Mouse (Mus musculus): ENCODE measurements around the gene Fgfr2. TPM values are rescaled to one million over a fixed set of nuclear protein-coding genes. Genes with fewer than 3 reads are reported as not detected.

Gene Fgfr2
- polyA plus RNA-seq, 1 experiment from 2014 or later: 123 TPM

DNA sequence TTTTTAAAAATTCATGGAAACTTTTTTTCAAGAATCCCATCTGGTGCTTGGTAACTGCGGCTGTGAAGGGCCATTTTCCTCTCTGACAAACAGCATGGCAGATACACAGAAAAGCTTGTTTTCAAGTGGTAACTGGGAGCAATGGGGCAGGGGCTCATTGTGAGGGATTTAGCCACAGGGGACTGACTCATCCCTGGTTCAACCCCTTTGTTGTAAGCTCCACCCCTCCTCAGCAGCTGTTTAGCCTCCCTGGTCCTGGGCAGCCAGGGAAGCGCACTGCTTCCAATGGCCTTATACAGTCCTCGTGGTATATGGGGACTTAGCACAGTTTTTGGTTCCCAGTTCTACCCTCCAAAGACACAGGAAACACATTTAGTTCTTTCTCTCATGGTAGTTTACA lies 1426.3 kb downstream of the Fgfr2 start:
- Histone ChIP-seq H3K27ac (no peak overlapping the region), H3K4me1 (no peaks in the 10 kb centered on the region), H3K36me3 (no peaks in the 10 kb centered on the region), H3K4me3 (no peak overlapping the region), H3K27me3 (no peaks in the 10 kb centered on the region), H3K4me2 (replicated peaks) (no peak overlapping the region), H3K9me3 (no peaks in the 10 kb centered on the region), H3K9ac (no peak overlapping the region)
- WGBS: 27% methylated on average over 3 of the region's 3 CpGs
- ATAC-seq (ENCODE audit: low FRiP score, low read depth): no peak

DNA sequence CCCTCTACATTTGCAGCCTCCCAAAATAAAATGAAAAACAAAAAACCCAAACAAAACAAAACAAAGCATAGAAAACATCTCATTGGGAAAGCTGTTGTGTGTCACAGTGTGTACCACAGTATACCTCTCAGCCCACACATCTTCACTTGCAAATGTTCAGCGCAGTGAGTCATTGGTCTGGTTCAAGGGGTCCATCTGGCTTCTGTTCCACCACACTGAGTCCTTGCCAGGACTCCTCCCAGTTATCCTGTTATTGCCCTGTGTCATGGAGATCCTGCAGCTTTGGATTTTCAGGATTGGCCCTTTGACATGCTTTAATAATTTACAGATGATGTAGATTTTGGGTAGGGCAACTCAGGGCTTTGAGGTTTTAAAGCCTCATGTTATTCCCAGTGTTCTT lies 1435.8 kb downstream of the Fgfr2 start:
- no peak overlapping the region for H3K9ac ChIP-seq
- H3K27ac ChIP-seq: no peak overlapping the region
- no peaks in the 10 kb centered on the region for H3K4me1 ChIP-seq
- no peaks in the 10 kb centered on the region for H3K36me3 ChIP-seq
- H3K4me3 ChIP-seq: no peak overlapping the region
- H3K4me2 ChIP-seq (replicated peaks): no peak overlapping the region
- no peak for ATAC-seq (ENCODE audit: low FRiP score, low read depth)
- H3K27me3 ChIP-seq: 0 out of 2 replicates have a peak, but pooled peaks cover 2% of the 10 kb centered on the region
- H3K9me3 ChIP-seq: no peaks in the 10 kb centered on the region
- 87% methylated on average over 1 of the region's 1 CpGs for WGBS

DNA sequence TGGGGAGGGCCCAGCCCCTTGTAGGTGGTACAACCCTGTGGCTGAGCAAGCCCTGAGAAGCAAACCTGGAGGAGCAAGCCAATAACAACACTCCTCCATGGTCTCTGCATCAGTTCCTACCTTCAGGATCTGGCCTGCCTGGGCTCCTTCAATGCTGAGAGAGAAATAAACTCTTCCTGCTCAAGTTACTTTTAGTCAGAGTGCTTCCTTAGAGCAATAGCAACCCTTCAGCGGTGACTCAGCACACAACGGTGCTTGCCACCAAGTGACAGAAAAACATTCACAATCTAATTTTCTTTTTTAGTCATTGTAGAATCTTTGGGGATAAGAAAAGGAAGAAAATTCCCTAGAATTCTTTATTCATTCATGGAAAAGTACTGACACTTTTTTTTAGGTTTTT lies 1446.0 kb downstream of the Fgfr2 start:
- 94% methylated on average over 2 of the region's 2 CpGs for WGBS
- H3K36me3 ChIP-seq: no peaks in the 10 kb centered on the region
- peaks cover 27% of the 10 kb centered on the region for H3K27me3 ChIP-seq
- H3K4me2 ChIP-seq (replicated peaks): no peak overlapping the region
- no peaks in the 10 kb centered on the region for H3K9me3 ChIP-seq
- no peak overlapping the region for H3K9ac ChIP-seq
- H3K4me1 ChIP-seq: peaks cover 4% of the 10 kb centered on the region; the same call in 1 of the 2 replicates
- H3K27ac ChIP-seq: no peak overlapping the region
- ATAC-seq (ENCODE audit: low FRiP score, low read depth): no peak
- H3K4me3 ChIP-seq: no peak overlapping the region

DNA sequence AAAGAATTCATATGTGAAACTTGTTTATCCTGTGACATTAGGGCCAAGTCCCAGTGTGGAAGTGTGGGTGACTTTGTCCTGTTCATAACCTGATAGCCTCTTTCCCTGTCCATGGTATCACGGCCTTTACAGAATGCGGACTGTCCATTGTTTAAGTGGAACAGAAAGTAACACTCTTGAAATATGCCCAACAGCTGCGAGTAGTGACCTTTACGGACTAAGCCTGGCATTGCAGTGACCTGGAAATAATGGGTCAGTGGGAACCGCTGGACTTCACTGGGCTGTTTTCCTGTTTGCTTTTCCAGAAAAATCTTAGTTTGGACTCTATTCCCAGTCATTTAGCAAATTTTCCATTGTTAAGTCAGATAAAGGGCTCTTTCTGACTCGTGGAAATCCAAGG lies 1452.6 kb downstream of the Fgfr2 start:
- H3K4me2 ChIP-seq (replicated peaks): no peak overlapping the region
- peaks cover 15% of the 10 kb centered on the region for H3K27me3 ChIP-seq
- H3K9me3 ChIP-seq: no peaks in the 10 kb centered on the region
- H3K27ac ChIP-seq: no peak overlapping the region
- no peak for ATAC-seq (ENCODE audit: low FRiP score, low read depth)
- WGBS: 73% methylated on average over 6 of the region's 6 CpGs
- peaks cover 4% of the 10 kb centered on the region for H3K4me1 ChIP-seq
- no peaks in the 10 kb centered on the region for H3K36me3 ChIP-seq
- no peak overlapping the region for H3K9ac ChIP-seq
- no peak overlapping the region for H3K4me3 ChIP-seq

DNA sequence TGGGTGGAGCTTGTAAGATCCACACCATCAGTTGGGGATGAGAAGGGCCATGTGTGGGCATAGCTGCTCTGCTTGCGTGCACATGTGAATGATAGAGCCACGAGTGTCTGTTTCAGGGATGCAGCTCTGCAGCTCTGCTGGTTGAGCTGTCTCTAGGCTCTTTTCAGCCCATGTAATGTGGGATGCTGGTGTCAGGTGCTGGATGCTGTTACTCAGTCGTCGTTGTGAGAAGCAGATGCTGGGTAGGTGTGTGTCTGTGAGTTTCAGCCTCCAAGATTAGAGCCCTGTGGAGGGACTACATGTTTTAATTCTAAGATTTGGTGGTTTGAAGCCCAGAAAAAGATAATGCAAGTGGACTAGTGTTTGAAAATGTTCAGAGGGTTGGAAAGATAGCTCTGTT lies 1453.8 kb downstream of the Fgfr2 start:
- no peak overlapping the region for H3K4me2 ChIP-seq (replicated peaks)
- no peaks in the 10 kb centered on the region for H3K36me3 ChIP-seq
- 0 out of 2 replicates have a peak, but pooled peaks cover 5% of the 10 kb centered on the region for H3K27me3 ChIP-seq
- H3K4me1 ChIP-seq: peaks cover 10% of the 10 kb centered on the region
- H3K9ac ChIP-seq: no peak overlapping the region
- no peak overlapping the region for H3K4me3 ChIP-seq
- 76% methylated on average over 4 of the region's 4 CpGs for WGBS
- ATAC-seq (ENCODE audit: low FRiP score, low read depth): no peak
- no peaks in the 10 kb centered on the region for H3K9me3 ChIP-seq
- no peak overlapping the region for H3K27ac ChIP-seq

DNA sequence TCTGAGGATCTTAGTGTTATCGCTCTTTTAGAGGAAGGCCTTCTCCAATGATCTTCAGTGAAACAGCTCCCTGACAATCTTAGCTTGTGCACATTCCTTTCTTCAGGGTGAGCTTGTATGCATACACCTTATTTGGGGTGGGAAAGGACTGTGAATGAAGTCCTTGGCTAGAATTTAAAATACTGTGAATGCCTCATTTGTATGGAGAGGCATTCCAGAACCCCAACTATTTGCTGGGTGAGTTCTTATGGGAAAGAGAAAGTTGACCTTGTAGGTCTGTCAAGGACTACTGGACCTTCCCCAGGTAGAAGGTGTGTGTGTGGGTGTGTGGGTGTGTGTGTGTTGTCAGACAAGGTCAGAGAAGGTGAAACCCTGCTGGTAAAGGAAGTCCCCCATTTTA lies 1462.4 kb downstream of the Fgfr2 start:
- Histone ChIP-seq H3K9ac (no peak overlapping the region), H3K4me2 (replicated peaks) (no peak overlapping the region), H3K27me3 (no peaks in the 10 kb centered on the region), H3K36me3 (no peaks in the 10 kb centered on the region), H3K27ac (no peak overlapping the region), H3K9me3 (no peaks in the 10 kb centered on the region), H3K4me3 (no peak overlapping the region), H3K4me1 (peaks cover 7% of the 10 kb centered on the region; the same call in 1 of the 2 replicates)
- no peak for ATAC-seq (ENCODE audit: low FRiP score, low read depth)
- WGBS: 77% methylated on average over 1 of the region's 1 CpGs

DNA sequence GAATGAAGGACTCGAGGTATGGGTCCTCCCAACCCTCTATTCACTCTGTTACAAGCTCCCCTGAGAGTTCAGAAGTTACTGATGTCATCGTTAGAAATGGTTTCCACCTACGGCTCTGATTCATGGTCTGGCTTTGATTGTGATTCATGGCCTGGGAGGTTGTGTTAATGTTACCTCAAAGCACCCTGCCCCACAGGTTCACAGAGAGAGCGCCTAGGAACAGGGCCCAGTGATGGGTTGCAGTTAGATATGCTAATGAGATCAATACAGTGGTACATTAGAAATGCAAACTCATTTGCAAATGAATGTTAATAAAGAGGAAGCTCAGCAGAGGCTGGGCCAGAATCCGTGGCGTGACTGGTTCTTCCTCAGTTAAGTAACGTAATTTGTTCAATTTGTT lies 1467.1 kb downstream of the Fgfr2 start:
- H3K9ac ChIP-seq: no peak overlapping the region
- ATAC-seq (ENCODE audit: low FRiP score, low read depth): no peak
- H3K27ac ChIP-seq: no peak overlapping the region
- H3K4me1 ChIP-seq: 0 out of 2 replicates have a peak, but pooled peaks cover 10% of the 10 kb centered on the region
- WGBS: 40% methylated on average over 7 of the region's 7 CpGs
- no peaks in the 10 kb centered on the region for H3K9me3 ChIP-seq
- no peak overlapping the region for H3K4me2 ChIP-seq (replicated peaks)
- H3K27me3 ChIP-seq: peaks cover 9% of the 10 kb centered on the region
- H3K4me3 ChIP-seq: no peak overlapping the region
- H3K36me3 ChIP-seq: no peaks in the 10 kb centered on the region

DNA sequence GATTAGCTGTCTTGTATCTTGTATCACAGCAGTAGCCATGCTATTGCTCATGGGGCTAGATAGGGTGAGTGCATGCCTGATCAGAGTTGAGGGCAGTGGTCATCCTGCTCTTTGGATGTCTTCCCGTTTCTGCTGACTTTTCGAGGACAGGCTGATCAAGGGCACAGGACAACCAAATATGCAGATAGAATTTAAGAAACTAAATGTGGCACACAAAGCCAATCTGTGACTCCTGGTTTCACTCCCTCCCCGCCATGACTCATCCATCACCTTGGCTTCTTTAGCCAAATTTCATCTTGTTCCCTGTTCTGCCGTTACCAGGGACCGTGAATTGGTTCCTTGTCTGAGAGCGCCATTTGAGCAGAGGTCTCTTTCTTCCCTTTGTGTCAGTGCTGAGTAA lies 1469.7 kb downstream of the Fgfr2 start:
- peaks cover 22% of the 10 kb centered on the region for H3K27me3 ChIP-seq
- no peaks in the 10 kb centered on the region for H3K36me3 ChIP-seq
- no peak overlapping the region for H3K4me3 ChIP-seq
- H3K4me2 ChIP-seq (replicated peaks): no peak overlapping the region
- no peak overlapping the region for H3K9ac ChIP-seq
- H3K9me3 ChIP-seq: no peaks in the 10 kb centered on the region
- no peak overlapping the region for H3K27ac ChIP-seq
- WGBS: 79% methylated on average over 6 of the region's 6 CpGs
- no peak for ATAC-seq (ENCODE audit: low FRiP score, low read depth)
- peaks cover 17% of the 10 kb centered on the region; the same call in 1 of the 2 replicates for H3K4me1 ChIP-seq

DNA sequence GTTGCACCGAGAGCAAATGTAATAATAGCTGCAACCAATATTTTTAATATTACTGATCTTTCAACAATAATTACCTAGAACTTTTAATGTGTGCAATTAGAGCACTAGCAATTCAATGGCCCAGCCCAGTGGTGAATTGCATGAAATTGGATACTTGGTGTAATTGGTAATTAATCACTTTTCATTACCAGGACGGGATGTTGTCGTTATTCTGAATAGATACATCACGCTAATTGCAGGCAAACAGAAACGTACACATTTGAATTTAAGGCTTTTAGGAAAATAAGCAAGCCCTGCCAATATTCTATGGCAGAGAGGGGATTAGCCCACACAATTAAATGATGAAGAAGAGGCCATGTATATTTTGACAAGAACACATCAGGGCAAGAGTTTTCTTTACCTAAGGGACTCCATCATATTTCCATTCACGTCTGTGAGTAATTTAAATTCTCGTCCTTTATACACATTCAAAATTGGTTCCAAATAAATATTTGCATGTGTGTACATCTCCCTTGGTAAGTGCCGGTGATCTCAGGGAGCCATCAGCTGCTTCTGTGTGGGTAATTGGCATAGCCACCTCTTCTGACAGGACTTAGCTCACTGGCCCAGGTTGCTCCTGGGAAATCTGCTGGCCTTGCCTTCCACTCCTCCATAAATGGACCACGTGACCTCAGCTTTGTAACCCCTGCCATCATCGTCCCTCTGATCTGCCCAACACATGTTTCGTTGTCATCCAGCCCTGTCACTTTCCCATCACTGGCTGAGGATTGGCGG lies 1471.0 kb downstream of the Fgfr2 start:
- Histone ChIP-seq H3K4me2 (replicated peaks) (no peak overlapping the region), H3K9ac (no peak overlapping the region), H3K27me3 (peaks cover 22% of the 10 kb centered on the region), H3K9me3 (no peaks in the 10 kb centered on the region), H3K4me3 (no peak overlapping the region), H3K27ac (no peak overlapping the region), H3K4me1 (peaks cover 28% of the 10 kb centered on the region), H3K36me3 (no peaks in the 10 kb centered on the region)
- no peak for ATAC-seq (ENCODE audit: low FRiP score, low read depth)
- 46% methylated on average over 12 of the region's 12 CpGs for WGBS

DNA sequence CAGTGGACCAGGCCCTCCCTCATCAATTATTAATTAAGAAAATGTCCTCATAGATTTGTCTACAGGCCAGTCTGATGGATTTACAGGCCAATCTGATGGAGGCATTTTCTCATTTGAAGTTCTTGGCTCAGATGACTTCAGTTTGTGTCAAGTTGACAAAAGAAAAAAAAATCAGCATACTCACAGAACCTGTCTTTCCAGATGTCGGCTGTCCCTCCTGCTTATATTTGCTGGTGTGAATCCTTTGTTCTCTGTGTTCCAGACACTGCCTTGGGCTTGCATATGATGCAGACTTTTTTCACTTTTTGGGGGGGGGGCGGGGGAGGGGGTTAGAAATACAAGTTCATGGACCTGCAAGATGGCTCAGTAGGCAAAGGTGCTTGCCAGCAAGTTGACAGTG lies 1472.9 kb downstream of the Fgfr2 start:
- no peak for ATAC-seq (ENCODE audit: low FRiP score, low read depth)
- WGBS: 48% methylated on average over 2 of the region's 2 CpGs
- Histone ChIP-seq H3K36me3 (no peaks in the 10 kb centered on the region), H3K9me3 (no peaks in the 10 kb centered on the region), H3K4me3 (no peak overlapping the region), H3K4me2 (replicated peaks) (no peak overlapping the region), H3K9ac (no peak overlapping the region), H3K4me1 (peaks cover 28% of the 10 kb centered on the region), H3K27me3 (peaks cover 38% of the 10 kb centered on the region), H3K27ac (no peak overlapping the region)

DNA sequence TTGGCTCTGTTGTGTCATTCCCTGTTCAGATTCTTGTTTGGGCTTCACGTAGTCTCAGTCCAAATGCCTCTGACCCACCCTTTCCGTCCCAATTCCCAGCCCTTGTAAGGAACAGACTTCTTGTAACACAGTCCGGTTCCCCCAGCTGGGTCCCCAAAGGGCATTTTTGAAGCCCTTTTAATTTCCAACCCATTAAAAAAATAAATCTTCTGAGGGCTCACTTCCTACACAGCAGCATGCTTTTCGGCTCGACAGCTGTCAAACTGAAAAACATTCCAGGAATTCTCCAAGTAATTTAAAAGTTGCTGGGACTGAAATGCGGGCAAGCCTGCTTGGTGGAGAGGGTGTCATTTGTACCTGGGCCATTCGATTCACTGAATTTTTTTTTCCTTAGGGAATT lies 1474.9 kb downstream of the Fgfr2 start:
- Histone ChIP-seq H3K4me2 (replicated peaks) (no peak overlapping the region), H3K27me3 (peaks cover 58% of the 10 kb centered on the region), H3K9ac (no peak overlapping the region), H3K27ac (no peak overlapping the region), H3K4me1 (peaks cover 46% of the 10 kb centered on the region), H3K9me3 (no peaks in the 10 kb centered on the region), H3K4me3 (no peak overlapping the region), H3K36me3 (no peaks in the 10 kb centered on the region)
- WGBS: 9% methylated on average over 7 of the region's 7 CpGs
- ATAC-seq (ENCODE audit: low FRiP score, low read depth): no peak

DNA sequence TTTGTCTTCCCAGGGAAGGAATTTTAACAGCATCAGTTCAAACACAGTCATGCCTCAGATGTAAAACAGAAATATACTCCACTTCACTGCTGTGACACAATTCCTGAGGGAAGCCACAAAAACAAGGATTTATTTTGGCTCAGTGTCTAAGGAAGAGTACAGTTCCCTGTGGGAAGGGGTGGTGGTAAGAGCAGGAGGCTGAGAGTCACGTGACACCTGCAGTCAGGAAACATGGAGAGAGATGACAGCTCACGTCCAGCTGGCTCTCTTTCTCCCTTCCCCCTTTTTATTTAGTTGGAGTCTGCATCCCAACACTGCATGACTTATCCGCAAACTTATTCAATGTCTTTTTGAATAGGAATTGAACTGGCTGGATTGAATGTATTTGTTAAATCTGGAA lies 1475.6 kb downstream of the Fgfr2 start:
- peaks cover 46% of the 10 kb centered on the region for H3K4me1 ChIP-seq
- H3K27me3 ChIP-seq: peaks cover 59% of the 10 kb centered on the region
- WGBS: 47% methylated on average over 3 of the region's 3 CpGs
- no peaks in the 10 kb centered on the region for H3K9me3 ChIP-seq
- H3K9ac ChIP-seq: no peak overlapping the region
- no peak overlapping the region for H3K27ac ChIP-seq
- ATAC-seq (ENCODE audit: low FRiP score, low read depth): no peak
- no peak overlapping the region for H3K4me2 ChIP-seq (replicated peaks)
- no peaks in the 10 kb centered on the region for H3K36me3 ChIP-seq
- H3K4me3 ChIP-seq: no peak overlapping the region

DNA sequence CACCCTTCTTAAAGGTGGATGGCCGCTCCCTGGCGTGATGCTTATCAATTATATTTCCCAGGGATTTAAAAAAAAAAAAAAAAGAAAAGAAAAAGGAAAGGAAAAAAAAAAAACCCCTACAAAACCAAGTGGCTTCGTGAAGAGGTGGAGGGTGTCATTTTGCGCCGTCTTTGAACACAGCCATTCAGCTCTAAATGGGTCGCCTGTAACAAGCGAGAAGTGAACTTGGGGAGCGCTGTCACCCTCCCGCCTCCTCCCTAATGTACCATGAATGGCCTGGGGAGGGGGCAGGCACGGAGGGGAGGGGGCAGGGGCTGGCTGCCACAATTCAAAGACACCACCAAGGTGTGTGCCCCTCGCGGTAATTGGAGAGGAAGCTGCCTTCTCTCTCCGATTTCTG lies 1478.6 kb downstream of the Fgfr2 start:
- peaks cover 76% of the 10 kb centered on the region for H3K27me3 ChIP-seq
- no peaks in the 10 kb centered on the region for H3K36me3 ChIP-seq
- ATAC-seq (ENCODE audit: low FRiP score, low read depth): no peak
- 1% methylated on average over 13 of the region's 13 CpGs for WGBS
- H3K9ac ChIP-seq: peak overlapping the region; percentile 14; the same call in 1 of the 2 replicates
- no peaks in the 10 kb centered on the region for H3K9me3 ChIP-seq
- H3K27ac ChIP-seq: no peak overlapping the region
- H3K4me3 ChIP-seq: peak overlapping the region; percentile 27
- peak overlapping the region; percentile 52 for H3K4me2 ChIP-seq (replicated peaks)
- H3K4me1 ChIP-seq: peaks cover 36% of the 10 kb centered on the region
